Mouse (Mus musculus): ENCODE measurements around the gene Bcl2a1d. TPM values are rescaled to one million over a fixed set of nuclear protein-coding genes. Genes with fewer than 3 reads are reported as not detected.
"Not testable (repeated sequence)": the region's sequence is repeated elsewhere in the genome, so short reads cannot be mapped to it uniquely, and the experiment has no call there.

Gene Bcl2a1d
- 0.12 and 0.17 TPM in 2 replicates for polyA plus RNA-seq (2012; rRNA removed)

DNA sequence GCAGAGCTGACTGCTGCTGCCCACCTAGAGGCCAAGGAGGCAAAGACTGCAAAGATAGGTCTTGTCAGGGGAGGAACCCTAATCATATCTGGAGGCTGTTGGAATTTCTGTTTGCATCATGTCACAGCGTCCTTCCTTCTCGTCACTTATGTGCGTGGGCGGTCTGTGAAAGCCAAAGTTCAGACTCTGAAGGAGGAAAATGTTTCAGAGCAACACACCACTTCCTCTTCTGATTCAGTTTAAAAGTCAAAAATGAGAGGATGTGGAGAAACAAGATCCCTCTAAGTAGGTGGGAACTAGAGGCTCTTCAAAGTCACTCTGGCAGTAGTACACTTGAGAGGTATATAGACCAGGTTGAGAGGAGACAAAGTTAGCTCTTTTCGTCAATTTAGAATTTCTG, at the start of gene Bcl2a1d:
TSS of gene Bcl2a1d (minus strand) at position 187 of the 400 bp plus-strand sequence.
- not testable (repeated sequence) for DNase-seq (ENCODE audit: extremely low spot score in 1 of 2, low spot score in 1 of 2)

- DNase-seq (ENCODE audit: extremely low spot score in 1 of 2, low spot score in 1 of 2) = not testable (repeated sequence)
Observed at GRCm38 (mm10) chr9:88770239-88770638, 38.5 kb upstream of the Bcl2a1d start.

DNA sequence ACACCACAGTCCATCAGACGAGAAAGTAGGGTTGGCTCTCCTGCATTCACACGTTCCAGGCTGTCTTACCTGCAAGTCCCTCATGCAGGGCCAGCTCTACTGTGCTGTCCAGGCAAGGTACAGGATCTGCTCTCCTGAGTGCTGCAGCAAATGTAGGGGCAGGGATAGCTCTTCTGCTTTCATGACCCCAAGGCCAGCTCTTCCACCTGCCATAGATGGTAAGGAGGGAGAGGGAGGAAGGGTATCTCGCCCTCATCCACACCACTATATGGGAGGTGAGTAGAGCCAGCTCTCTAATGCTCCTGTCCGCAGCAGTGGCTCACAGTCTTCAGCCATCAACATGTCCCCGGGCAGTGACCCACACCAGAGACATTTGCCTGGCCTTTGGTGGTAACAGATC, 37.8 kb upstream of the Bcl2a1d start:
- not testable (repeated sequence) for DNase-seq (ENCODE audit: extremely low spot score in 1 of 2, low spot score in 1 of 2)

- DNase-seq (ENCODE audit: extremely low spot score in 1 of 2, low spot score in 1 of 2) = peak in 1 of 2 experiments; percentile 61
Observed at GRCm38 (mm10) chr9:88746687-88747086, 15.0 kb upstream of the Bcl2a1d start.

GRCm38 (mm10) chr9:88746046-88746445, 14.3 kb upstream of the Bcl2a1d start:
- not testable (repeated sequence) for DNase-seq (ENCODE audit: extremely low spot score in 1 of 2, low spot score in 1 of 2)

- not testable (repeated sequence) for DNase-seq (ENCODE audit: extremely low spot score in 1 of 2, low spot score in 1 of 2)
Observed at GRCm38 (mm10) chr9:88735289-88735688, 3.6 kb upstream of the Bcl2a1d start.

- not testable (repeated sequence) for DNase-seq (ENCODE audit: extremely low spot score in 1 of 2, low spot score in 1 of 2)
Observed at GRCm38 (mm10) chr9:88733182-88733581, 1.5 kb upstream of the Bcl2a1d start.

DNA sequence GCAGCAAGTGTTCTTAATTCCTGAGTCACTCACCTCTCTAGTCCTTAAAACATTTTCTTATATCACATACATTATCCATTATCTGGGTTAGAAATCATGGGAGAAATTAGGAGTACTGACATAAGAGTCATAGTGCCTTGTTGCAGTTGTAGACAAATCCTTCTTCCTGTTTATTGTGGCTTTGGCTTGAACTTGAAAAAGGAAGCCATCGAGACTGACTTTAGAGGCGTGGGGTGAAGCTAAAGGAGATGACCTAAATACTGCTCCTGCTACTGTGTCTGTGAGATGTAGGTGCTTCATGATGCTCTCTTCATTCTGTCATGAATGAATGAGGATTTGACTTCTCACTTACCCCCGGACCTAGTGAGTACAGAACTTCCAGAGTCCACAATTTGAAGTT, 620 bp upstream of the Bcl2a1d start:
- DNase-seq (ENCODE audit: extremely low spot score in 1 of 2, low spot score in 1 of 2) = not testable (repeated sequence)

GRCm38 (mm10) chr9:88728311-88728710, 3.4 kb downstream of the Bcl2a1d start:
- DNase-seq (ENCODE audit: extremely low spot score in 1 of 2, low spot score in 1 of 2) = not testable (repeated sequence)

GRCm38 (mm10) chr9:88721628-88722027, 10.1 kb downstream of the Bcl2a1d start:
- not testable (repeated sequence) for DNase-seq (ENCODE audit: extremely low spot score in 1 of 2, low spot score in 1 of 2)

GRCm38 (mm10) chr9:88719989-88720537, 11.7 kb downstream of the Bcl2a1d start, which contains the start of gene Mthfsl:
TSS of gene Mthfsl (minus strand) at chr9:88720296.
- DNase-seq (ENCODE audit: extremely low spot score in 1 of 2, low spot score in 1 of 2) = peak in 1 of 2 experiments; percentile 69

DNA sequence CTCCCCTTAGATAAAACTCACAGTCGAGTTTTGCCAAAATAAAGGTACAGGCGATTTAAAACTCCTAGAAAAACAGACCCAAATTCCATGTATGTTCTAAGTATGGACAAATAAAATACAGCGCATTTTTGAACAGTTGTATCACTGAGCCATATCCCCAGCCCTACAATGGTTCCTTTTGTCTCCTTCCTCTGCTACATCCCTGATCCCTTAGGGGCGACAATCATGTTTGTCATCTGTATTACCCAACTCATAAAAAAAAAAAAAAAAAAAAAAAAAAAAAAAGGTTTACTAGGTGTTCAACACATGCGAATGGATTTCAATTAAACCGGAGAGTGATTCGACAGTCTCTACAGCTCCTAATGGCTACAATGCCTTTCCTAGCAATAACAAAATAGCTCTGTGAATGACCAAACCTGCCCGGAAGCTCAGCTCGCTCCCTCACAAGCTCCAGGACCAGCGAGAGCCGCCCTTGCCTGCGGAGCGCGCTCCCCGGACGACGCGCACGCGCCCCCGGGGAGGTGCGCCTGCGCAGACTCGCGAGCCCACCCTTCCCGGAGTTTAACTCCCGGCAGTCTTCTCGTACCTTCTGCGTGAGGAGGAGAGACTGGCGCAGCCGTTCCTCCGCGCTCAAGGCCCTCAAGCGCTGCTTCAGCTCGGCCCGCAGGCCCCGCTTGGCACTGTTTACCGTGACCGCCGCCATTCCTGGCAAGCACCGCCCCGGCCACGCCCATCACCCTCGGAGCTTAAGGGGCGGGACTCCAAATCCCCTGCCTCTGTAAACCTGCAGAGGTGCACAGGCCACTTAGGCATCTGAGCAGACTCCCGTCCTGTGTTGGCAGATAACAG, 12.4 kb downstream of the Bcl2a1d start:
- peak in 1 of 2 experiments; percentile 44 for DNase-seq (ENCODE audit: extremely low spot score in 1 of 2, low spot score in 1 of 2)

DNA sequence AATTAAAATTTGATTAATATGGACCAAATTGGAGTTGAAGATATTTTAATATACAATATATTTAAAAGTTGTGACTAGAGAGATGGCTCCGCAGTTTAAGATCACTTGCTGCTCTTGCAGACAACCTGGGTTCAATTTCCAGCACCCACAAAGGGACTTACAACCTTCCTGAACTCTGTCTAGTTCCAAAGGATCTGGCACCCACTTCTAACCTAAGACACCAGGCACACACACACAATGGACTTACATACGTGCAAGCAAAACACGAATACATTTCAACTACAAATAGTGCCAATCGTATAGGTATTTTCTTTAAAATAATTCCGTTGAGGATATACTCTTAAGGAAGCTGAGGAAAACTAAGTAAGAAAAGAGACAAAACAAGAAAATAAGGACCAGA, 13.1 kb downstream of the Bcl2a1d start:
- DNase-seq (ENCODE audit: extremely low spot score in 1 of 2, low spot score in 1 of 2) = peak in 1 of 2 experiments; percentile 43

DNA sequence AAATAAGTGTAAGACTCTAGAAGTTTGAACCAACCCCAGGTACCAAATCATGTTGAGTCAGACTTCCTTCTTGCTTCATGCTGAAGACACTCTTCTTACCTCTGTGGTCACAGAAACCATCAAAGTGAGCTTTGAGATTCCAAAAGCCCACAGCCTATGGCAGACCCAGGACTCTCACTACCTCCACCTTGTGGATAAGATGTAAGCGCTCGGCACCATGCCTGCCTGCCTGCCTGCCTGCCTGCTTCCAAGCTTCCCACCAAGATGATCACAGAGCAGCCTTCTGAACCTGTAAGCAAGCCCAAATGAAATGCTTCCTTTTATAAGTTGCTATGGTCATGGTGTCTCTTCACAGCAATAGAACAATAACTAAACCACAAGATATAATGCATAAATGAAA, 13.6 kb downstream of the Bcl2a1d start:
- DNase-seq (ENCODE audit: extremely low spot score in 1 of 2, low spot score in 1 of 2) = peak in 1 of 2 experiments; percentile 51

DNA sequence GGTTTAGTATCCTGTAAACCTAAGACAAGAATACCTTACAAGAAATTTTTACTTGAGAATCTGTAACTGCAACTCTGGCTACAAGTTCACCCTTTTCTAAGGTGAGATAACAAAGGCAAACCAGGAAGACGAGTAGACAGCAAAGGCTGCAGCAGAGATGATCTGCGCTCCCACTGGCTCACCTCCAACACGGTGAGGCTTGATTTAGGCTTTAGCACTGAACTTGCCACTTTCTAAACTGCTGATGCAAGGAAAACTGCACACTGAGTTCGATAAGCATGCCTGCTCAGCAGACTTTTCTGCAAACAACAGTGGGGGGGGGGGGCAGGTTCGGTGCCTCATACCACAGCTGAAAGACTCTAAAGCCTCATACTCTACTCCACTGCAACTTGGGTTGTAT, 17.2 kb downstream of the Bcl2a1d start:
- not testable (repeated sequence) for DNase-seq (ENCODE audit: extremely low spot score in 1 of 2, low spot score in 1 of 2)

DNA sequence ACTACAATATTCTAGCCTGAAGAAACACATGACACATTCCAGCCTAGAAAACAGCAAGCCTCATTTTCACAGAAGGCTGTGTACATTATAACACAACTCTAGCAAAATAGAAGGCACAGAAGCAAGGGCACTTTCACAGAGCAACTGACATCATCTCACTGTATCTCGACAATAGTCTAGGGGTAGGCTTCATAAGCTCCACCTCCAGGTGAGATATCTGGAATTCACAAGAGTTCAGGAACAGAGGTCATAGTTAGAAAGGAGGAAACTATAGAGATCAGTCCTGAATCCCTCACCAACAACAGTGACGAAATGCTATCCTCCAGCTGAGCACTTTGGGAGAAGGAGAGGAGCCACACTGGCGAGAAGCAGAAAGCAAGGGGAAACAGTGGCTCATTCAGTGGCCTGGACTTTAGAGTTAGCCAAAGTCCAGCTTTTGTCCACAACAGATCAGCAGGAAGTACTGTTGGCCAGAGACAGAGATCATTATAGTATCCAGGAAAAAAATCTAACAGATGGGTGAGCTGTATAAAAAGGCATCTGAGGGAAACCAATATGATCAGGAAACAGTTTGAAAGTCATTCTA, 19.5 kb downstream of the Bcl2a1d start:
- not testable (repeated sequence) for DNase-seq (ENCODE audit: extremely low spot score in 1 of 2, low spot score in 1 of 2)

DNA sequence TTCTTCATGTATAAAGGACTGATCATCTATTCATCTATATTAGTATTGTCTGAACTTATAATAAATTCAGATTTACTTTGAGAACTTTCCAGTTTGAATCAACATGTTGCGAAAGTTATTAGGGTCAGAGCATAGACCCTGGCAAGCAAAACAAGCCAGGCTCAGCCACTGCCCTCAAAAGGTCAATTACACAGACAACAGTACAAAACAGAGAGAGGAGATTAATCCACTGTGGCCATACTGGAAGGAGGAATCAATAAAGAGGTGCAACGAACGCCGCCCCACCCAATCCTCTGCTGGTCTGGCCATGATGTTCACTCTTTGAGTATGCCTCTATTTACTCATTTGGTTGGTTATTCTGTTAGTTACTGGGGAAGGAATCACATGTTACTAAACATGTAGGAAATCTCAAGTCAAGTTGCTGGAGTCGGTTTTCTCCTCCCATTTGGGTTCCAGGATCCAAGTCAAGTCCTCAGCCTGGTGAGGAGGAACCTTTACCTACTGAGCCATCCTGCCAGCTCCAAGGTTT, 20.7 kb downstream of the Bcl2a1d start:
- not testable (repeated sequence) for DNase-seq (ENCODE audit: extremely low spot score in 1 of 2, low spot score in 1 of 2)

DNA sequence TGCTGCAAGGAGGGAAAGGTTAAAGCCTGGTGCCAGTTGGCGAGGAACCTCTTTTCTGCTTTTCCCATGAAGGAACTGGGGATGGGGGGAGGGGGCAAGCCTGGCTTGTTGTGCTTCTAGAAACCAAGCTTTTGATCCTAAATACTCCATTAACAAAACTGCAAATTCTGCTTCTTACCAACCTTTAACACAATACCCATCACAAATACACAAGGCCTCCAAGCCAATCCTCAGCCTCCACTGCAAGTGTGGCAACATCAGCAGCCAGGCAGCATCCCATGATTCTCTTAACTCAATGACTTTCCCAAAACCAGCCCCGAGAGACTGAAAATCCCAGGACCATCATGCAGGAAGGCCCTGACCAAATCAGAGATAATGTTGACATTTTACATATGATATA, 21.3 kb downstream of the Bcl2a1d start:
- DNase-seq (ENCODE audit: extremely low spot score in 1 of 2, low spot score in 1 of 2) = not testable (repeated sequence)

DNA sequence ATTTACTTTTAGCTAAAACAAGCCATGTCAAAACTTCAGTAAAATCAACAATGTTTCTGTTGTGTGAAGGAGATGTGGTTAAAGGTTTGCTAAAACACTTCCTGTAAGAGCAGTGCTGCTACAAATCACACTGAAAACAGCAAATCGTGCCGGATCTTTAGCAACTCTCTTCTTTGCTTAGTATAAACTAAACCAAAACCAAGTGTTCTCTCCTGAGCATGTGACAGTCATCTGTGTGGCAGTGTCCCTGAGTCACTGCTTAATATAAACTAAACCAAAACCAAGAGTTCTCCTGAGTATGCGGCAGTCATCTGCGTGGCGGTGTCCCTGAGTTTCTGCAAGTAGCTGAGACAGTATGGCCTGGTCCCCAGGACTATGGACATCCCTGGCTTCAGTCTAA, 21.9 kb downstream of the Bcl2a1d start:
- DNase-seq (ENCODE audit: extremely low spot score in 1 of 2, low spot score in 1 of 2) = not testable (repeated sequence)

DNA sequence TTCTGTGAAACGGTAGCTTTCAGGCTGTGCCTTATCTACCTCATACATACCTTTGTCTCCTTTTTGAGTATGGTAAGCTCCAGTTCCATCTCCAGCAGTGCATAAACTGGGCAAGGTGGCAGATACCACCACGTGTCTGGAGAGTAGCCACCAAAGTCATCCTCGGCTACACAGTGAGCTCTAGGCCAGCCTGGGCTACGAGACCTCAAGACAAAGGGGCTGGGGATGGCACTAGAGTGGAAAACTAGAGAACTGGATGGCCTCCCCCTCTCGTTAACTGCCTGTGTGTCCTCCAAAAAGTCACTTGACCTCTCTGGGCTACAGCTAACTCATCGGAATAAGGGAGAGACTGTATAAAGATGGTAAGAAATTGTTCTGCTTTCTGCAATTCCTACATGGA, 22.4 kb downstream of the Bcl2a1d start:
- DNase-seq (ENCODE audit: extremely low spot score in 1 of 2, low spot score in 1 of 2) = no peak

- no peak for DNase-seq (ENCODE audit: extremely low spot score in 1 of 2, low spot score in 1 of 2)
Observed at GRCm38 (mm10) chr9:88706700-88707099, 25.0 kb downstream of the Bcl2a1d start.
